8 mouse cellular contexts compared by ENCODE assay signal in the genomic region with DNA sequence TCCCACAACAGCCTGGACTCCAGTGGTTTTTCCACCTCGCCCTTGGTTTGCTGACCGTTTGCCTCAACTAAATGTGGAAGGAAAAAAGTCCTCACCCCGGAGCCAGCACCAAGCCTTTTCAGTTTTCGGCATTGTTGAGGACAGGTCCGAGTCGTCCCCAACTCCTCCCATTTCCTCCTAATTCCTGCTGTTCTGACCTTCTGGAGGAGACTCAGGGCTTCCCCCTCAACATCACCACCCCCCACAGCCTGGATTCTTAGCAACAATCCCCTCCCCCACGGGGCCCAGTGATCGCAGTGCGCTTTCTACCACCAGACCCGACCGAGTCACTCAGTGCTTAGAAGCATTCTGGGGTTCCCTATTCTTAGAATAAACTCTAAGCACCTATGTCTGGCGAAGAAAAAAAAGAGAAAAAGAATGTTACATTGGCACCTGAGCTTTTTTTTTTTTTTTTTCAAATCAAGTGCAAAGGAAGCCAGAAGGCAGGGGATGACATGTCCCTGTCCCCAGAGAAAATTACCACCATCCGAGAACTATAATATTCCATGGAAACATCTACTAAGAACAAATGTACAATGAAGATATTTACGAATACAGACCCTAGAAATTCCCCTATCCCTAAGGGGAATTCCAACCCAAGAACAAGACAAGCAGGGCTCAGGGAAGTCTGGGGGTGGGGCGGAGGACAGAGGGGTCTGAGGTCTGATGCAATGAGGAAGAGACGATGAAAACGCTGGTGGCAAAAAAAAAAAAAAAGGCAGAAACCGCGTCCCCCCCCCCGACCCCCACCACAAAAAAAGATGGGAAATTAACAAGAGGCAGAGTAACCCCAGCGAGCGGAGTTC. TPM values are rescaled to one million over a fixed set of nuclear protein-coding genes. Genes with fewer than 3 reads are reported as not detected.
DNase-seq lines count a peak whose midpoint lies in the region; ATAC-seq and TF ChIP-seq lines count a peak whose summit lies in the region.

No protein-coding gene starts in this region.

- no peak overlapping the region for H3K9ac ChIP-seq in embryonic facial prominence, embryonic 15.5 days
- no peak overlapping the region for H3K9ac ChIP-seq in limb, embryonic 12.5 days (replicated peaks)
- no peak overlapping the region for H3K9ac ChIP-seq in stomach, embryonic 16.5 days (ENCODE audit: low read length)

- no peak for TF ChIP-seq POLR2A in thymus, adult 2 months (IDR thresholded peaks at IDR 0.05; ENCODE audit: control insufficient read depth, extremely low read depth, insufficient read depth, low read length, poor library complexity)

- H3K4me3 ChIP-seq in thymus, adult 2 months (ENCODE audit: control insufficient read depth, insufficient read depth, low read length), result peak overlapping the region; percentile 13; the same call in 1 of the 2 replicates
- H3K4me3 ChIP-seq in embryonic facial prominence, embryonic 15.5 days (replicated peaks), result peak overlapping the region; percentile 65
- peak overlapping the region; percentile 7; the same call in 1 of the 2 replicates for H3K4me3 ChIP-seq in limb, embryonic 12.5 days (replicated peaks)
- H3K4me3 ChIP-seq in stomach, embryonic 16.5 days (replicated peaks; ENCODE audit: low read length), result 0 out of 2 replicates have a peak overlapping the region, but pooled peaks have one; percentile 4

- H3K36me3 ChIP-seq in thymus, adult 2 months (ENCODE audit: control insufficient read depth, insufficient read depth, low read length), result no peaks in the 10 kb centered on the region
- H3K36me3 ChIP-seq in embryonic facial prominence, embryonic 15.5 days, result no peaks in the 10 kb centered on the region
- no peaks in the 10 kb centered on the region for H3K36me3 ChIP-seq in limb, embryonic 12.5 days
- H3K36me3 ChIP-seq in stomach, embryonic 16.5 days (ENCODE audit: control insufficient read depth, insufficient read depth, low read length), result no peaks in the 10 kb centered on the region

- no peak for ATAC-seq in embryonic facial prominence, embryonic 15.5 days (ENCODE audit: insufficient number of reproducible peaks, low FRiP score, low TSS enrichment, low read depth)
- ATAC-seq in limb, embryonic 12.5 days (ENCODE audit: insufficient number of reproducible peaks, insufficient read depth, low FRiP score, low TSS enrichment, low read depth), result no peak
- ATAC-seq in stomach, embryonic 16.5 days (ENCODE audit: insufficient read depth, low FRiP score), result no peak
- ATAC-seq in granulocyte monocyte progenitor cell, adult 5-6 weeks (replicated peaks; ENCODE audit: poor library complexity, severe bottlenecking), result no peak

- WGBS in thymus, adult 2 months, result 3% methylated on average over 22 of the region's 22 CpGs
- WGBS in embryonic facial prominence, embryonic 15.5 days, result 1% methylated on average over 21 of the region's 22 CpGs
- WGBS in limb, embryonic 12.5 days, result under 1% methylated on average over 22 of the region's 22 CpGs
- 6% methylated on average over 22 of the region's 22 CpGs for WGBS in stomach, embryonic 16.5 days

- H3K27me3 ChIP-seq in thymus, adult 2 months (ENCODE audit: control insufficient read depth, insufficient read depth, low read length), result peaks cover 8% of the 10 kb centered on the region; the same call in 1 of the 2 replicates
- peaks cover 31% of the 10 kb centered on the region for H3K27me3 ChIP-seq in embryonic facial prominence, embryonic 15.5 days
- H3K27me3 ChIP-seq in limb, embryonic 12.5 days, result peaks cover 62% of the 10 kb centered on the region
- H3K27me3 ChIP-seq in stomach, embryonic 16.5 days (ENCODE audit: control insufficient read depth, insufficient read depth, low read length), result peaks cover 18% of the 10 kb centered on the region; the same call in 1 of the 2 replicates

- no peaks in the 10 kb centered on the region for H3K9me3 ChIP-seq in embryonic facial prominence, embryonic 15.5 days (replicated peaks)
- no peaks in the 10 kb centered on the region for H3K9me3 ChIP-seq in limb, embryonic 12.5 days
- no peaks in the 10 kb centered on the region for H3K9me3 ChIP-seq in stomach, embryonic 16.5 days (replicated peaks; ENCODE audit: control insufficient read depth, low read length)

- no peak for TF ChIP-seq CTCF in thymus, adult 2 months (IDR thresholded peaks at IDR 0.05; ENCODE audit: borderline replicate concordance, control insufficient read depth, extremely low read depth, insufficient read depth, low read length, poor library complexity)

- peaks cover 25% of the 10 kb centered on the region for H3K4me1 ChIP-seq in thymus, adult 2 months (replicated peaks; ENCODE audit: control insufficient read depth, insufficient read depth, low read length)
- peaks cover 35% of the 10 kb centered on the region for H3K4me1 ChIP-seq in embryonic facial prominence, embryonic 15.5 days
- H3K4me1 ChIP-seq in limb, embryonic 12.5 days (replicated peaks), result peaks cover 10% of the 10 kb centered on the region
- peaks cover 5% of the 10 kb centered on the region; the same call in 1 of the 2 replicates for H3K4me1 ChIP-seq in stomach, embryonic 16.5 days (ENCODE audit: control insufficient read depth, insufficient read depth, low read length)

- no peak overlapping the region for H3K27ac ChIP-seq in thymus, adult 2 months (ENCODE audit: control insufficient read depth, insufficient read depth, low read length)
- H3K27ac ChIP-seq in embryonic facial prominence, embryonic 15.5 days (replicated peaks), result no peak overlapping the region
- H3K27ac ChIP-seq in limb, embryonic 12.5 days, result no peak overlapping the region
- H3K27ac ChIP-seq in stomach, embryonic 16.5 days (ENCODE audit: low read length), result no peak overlapping the region

- DNase-seq in thymus, adult 2 months, result no peak
- no peak for DNase-seq in thymus, postnatal 36 days
- DNase-seq in cerebellum, adult 8-10 months, result no peak
- DNase-seq in adrenal gland, postnatal 4 days (ENCODE audit: low spot score in 2 of 2), result no peak

- peak overlapping the region; percentile 91 for H3K4me2 ChIP-seq in embryonic facial prominence, embryonic 15.5 days (replicated peaks)
- H3K4me2 ChIP-seq in limb, embryonic 12.5 days, result peak overlapping the region; percentile 27
- H3K4me2 ChIP-seq in stomach, embryonic 16.5 days (ENCODE audit: low read depth, low read length), result peak overlapping the region; percentile 67; the same call in 1 of the 2 replicates

RNA-seq across cellular contexts. Expression of gene Cbx7, which starts 37.0 kb away (rescaled TPM):
- polyA plus RNA-seq in thymus, adult 2 months (2012; rRNA removed), result 61.9 and 72.6 TPM in 2 replicates
- 3.1 and 4.6 TPM in 2 replicates for polyA plus RNA-seq in embryonic facial prominence, embryonic 15.5 days (2015; fragmentation: Nextera tagmentation; extraction: Ambion mirVana)
- polyA plus RNA-seq in limb, embryonic 12.5 days (2016; fragmentation: Nextera tagmentation; extraction: Ambion mirVana), result 2.0 and 2.5 TPM in 2 replicates
- polyA plus RNA-seq in stomach, embryonic 16.5 days (2015; fragmentation: Nextera tagmentation; extraction: Ambion mirVana), result 5.7 and 6.9 TPM in 2 replicates
- total RNA-seq in granulocyte monocyte progenitor cell, adult 5-6 weeks (2014; fragmentation: Nextera tagmentation), result 3.4 and 3.7 TPM in 2 replicates
- 0.26 and 1.7 TPM in 2 replicates for total RNA-seq in granulocyte monocyte progenitor cell, adult 5-6 weeks (2017)
- total RNA-seq in adrenal gland, postnatal 4 days (2021), result 10 to 100 TPM; 15.4 to 18.4 TPM

RNA-seq across cellular contexts. Expression of gene Apobec3, which starts 42.4 kb away (rescaled TPM):
- polyA plus RNA-seq in thymus, adult 2 months (2012; rRNA removed), result 92.3 and 98.5 TPM in 2 replicates
- polyA plus RNA-seq in embryonic facial prominence, embryonic 15.5 days (2015; fragmentation: Nextera tagmentation; extraction: Ambion mirVana), result 16.7 and 19.2 TPM in 2 replicates
- 11.0 and 11.8 TPM in 2 replicates for polyA plus RNA-seq in limb, embryonic 12.5 days (2016; fragmentation: Nextera tagmentation; extraction: Ambion mirVana)
- polyA plus RNA-seq in stomach, embryonic 16.5 days (2015; fragmentation: Nextera tagmentation; extraction: Ambion mirVana), result 31.5 and 31.9 TPM in 2 replicates
- total RNA-seq in granulocyte monocyte progenitor cell, adult 5-6 weeks (2014; fragmentation: Nextera tagmentation), result 213 and 215 TPM in 2 replicates
- 159 and 162 TPM in 2 replicates for total RNA-seq in granulocyte monocyte progenitor cell, adult 5-6 weeks (2017)
- total RNA-seq in adrenal gland, postnatal 4 days (2021), result 10 to 100 TPM; 28.4 to 33.4 TPM

Comparison
In these comparisons a context has a peak if more than half of its experiments do, and no peak if none do; other contexts are left out.
1. H3K4me3 ChIP-seq: peak in every context shown above with its lines; median percentile 65 in embryonic facial prominence, embryonic 15.5 days; 13 in thymus, adult 2 months; 7 in limb, embryonic 12.5 days; 4 in stomach, embryonic 16.5 days.
2. H3K4me2 ChIP-seq: peak in every context shown above with its lines; median percentile 91 in embryonic facial prominence, embryonic 15.5 days; 67 in stomach, embryonic 16.5 days; 27 in limb, embryonic 12.5 days.